Mouse (Mus musculus) gastrocnemius, adult 2 months (tissue): ENCODE data around the gene Shisa2. TPM values are rescaled to one million over a fixed set of nuclear protein-coding genes. Genes with fewer than 3 reads are reported as not detected.
"Not testable (repeated sequence)": the region's sequence is repeated elsewhere in the genome, so short reads cannot be mapped to it uniquely, and the experiment has no call there.

Experiments
- DNase-seq: peaks from one replicate; pipeline ENCODE4 v3.0.0; 2022
- H3K27ac ChIP-seq: fragments of 200-600 bp; 2 replicates; pipeline ENCODE4 v1.8.1; 2022; ENCODE audit warnings: mild to moderate bottlenecking
- H3K4me3 ChIP-seq: fragments of 200-600 bp; 2 replicates; pipeline ENCODE4 v1.8.1; 2022; ENCODE audit warnings: mild to moderate bottlenecking, moderate library complexity
- CTCF ChIP-seq: fragments of 200-600 bp; IDR thresholded peaks from 2 replicates; pipeline ENCODE4 v1.8.1; 2022; ENCODE audit warnings: antibody characterized with exemption, mild to moderate bottlenecking, moderate library complexity
- intact Hi-C: fragments of 180-260 bp; cut with DNase I; formaldehyde crosslinking; loops from one replicate; pipeline ENCODE4 v1.15.1; 2025
- total RNA-seq, 2 experiments: library from RNA; stranded (reverse); gene quantifications; 2 replicates each; pipeline ENCODE4 v1.2.3; 2021

The Shisa2 gene
- total RNA-seq, 2 experiments from 2014 or later = 70.6 to 96.6 TPM

GRCm38 (mm10) chr14:59612920-59613625, 12.0 kb upstream of the Shisa2 start:
- no peak overlapping the region for H3K27ac ChIP-seq
- peak; percentile 82 for TF ChIP-seq CTCF
- no peak overlapping the region for H3K4me3 ChIP-seq
- peak; percentile 77 for DNase-seq
- intact Hi-C loops = loop anchor here (2.0 kb wide), 1 partner anchor 330 kb away; no protein-coding TSS in a partner anchor

- DNase-seq, H3K4me3 ChIP-seq, intact Hi-C loops, H3K27ac ChIP-seq: not testable (repeated sequence)
These were observed 11.0 kb upstream of the Shisa2 start for GRCm38 (mm10) chr14:59614149-59614548.

GRCm38 (mm10) chr14:59616802-59617201, 8.3 kb upstream of the Shisa2 start:
- Histone ChIP-seq H3K27ac (no peak overlapping the region), H3K4me3 (no peak overlapping the region)
- DNase-seq = no peak
- no peak for TF ChIP-seq CTCF
- intact Hi-C loops = no loop called here

- peak overlapping the region; percentile 79 for H3K4me3 ChIP-seq
- intact Hi-C loops = loop anchor here (2.0 kb wide), 1 partner anchor 102 kb away; no protein-coding TSS in a partner anchor
These were observed 702 bp upstream of the Shisa2 start for GRCm38 (mm10) chr14:59624326-59624885.

GRCm38 (mm10) chr14:59625806-59626364, 777 bp downstream of the Shisa2 start:
- no peak for TF ChIP-seq CTCF
- Histone ChIP-seq H3K4me3 (peak overlapping the region; percentile 79), H3K27ac (peak overlapping the region; percentile 95)
- intact Hi-C loops = loop anchor here (2.0 kb wide), 3 partner anchors 31 to 101 kb away; no protein-coding TSS in a partner anchor
- peak; percentile 81 for DNase-seq

More at GRCm38 (mm10) chr14:59624326-59624885, 702 bp upstream of the Shisa2 start:
- no peak for TF ChIP-seq CTCF
- peak overlapping the region; percentile 95 for H3K27ac ChIP-seq
- peak; percentile 45 for DNase-seq

- DNase-seq = peak; percentile 58
- intact Hi-C loops = loop anchor here (2.0 kb wide), 2 partner anchors 30 to 50 kb away; no protein-coding TSS in a partner anchor
- TF ChIP-seq CTCF = no peak
- Histone ChIP-seq H3K27ac (peak overlapping the region; percentile 95), H3K4me3 (peak overlapping the region; percentile 79)
These were observed 1.6 kb downstream of the Shisa2 start for GRCm38 (mm10) chr14:59626711-59627110.

- H3K27ac ChIP-seq = peak overlapping the region; percentile 95
- TF ChIP-seq CTCF = no peak
- DNase-seq = no peak
- intact Hi-C loops = loop anchor here (2.0 kb wide), 2 partner anchors 30 to 50 kb away; no protein-coding TSS in a partner anchor
- peak overlapping the region; percentile 79 for H3K4me3 ChIP-seq
These were observed 2.1 kb downstream of the Shisa2 start for GRCm38 (mm10) chr14:59627142-59627680.

GRCm38 (mm10) chr14:59627823-59628222, 2.7 kb downstream of the Shisa2 start:
- intact Hi-C loops = loop anchor here (2.0 kb wide), 3 partner anchors 29 to 93 kb away; no protein-coding TSS in a partner anchor
- H3K27ac ChIP-seq = peak overlapping the region; percentile 95

GRCm38 (mm10) chr14:59629308-59629707, 4.2 kb downstream of the Shisa2 start:
- no peak for TF ChIP-seq CTCF
- intact Hi-C loops = loop anchor here (2.0 kb wide), 1 partner anchor 91 kb away; no protein-coding TSS in a partner anchor
- no peak for DNase-seq
- no peak overlapping the region for H3K4me3 ChIP-seq
- no peak overlapping the region for H3K27ac ChIP-seq

More at GRCm38 (mm10) chr14:59627823-59628222, 2.7 kb downstream of the Shisa2 start:
- H3K4me3 ChIP-seq = peak overlapping the region; percentile 79
- DNase-seq = peak; percentile 67
- no peak for TF ChIP-seq CTCF

GRCm38 (mm10) chr14:59630096-59630495, 5.0 kb downstream of the Shisa2 start:
- Histone ChIP-seq H3K4me3 (no peak overlapping the region), H3K27ac (no peak overlapping the region)
- no peak for TF ChIP-seq CTCF
- intact Hi-C loops = no loop called here
- DNase-seq = no peak

GRCm38 (mm10) chr14:59632067-59632466, 7.0 kb downstream of the Shisa2 start:
- TF ChIP-seq CTCF = no peak
- H3K4me3 ChIP-seq = no peak overlapping the region
- H3K27ac ChIP-seq = no peak overlapping the region
- intact Hi-C loops = no loop called here
- DNase-seq = peak; percentile 68

GRCm38 (mm10) chr14:59633295-59633898, 8.3 kb downstream of the Shisa2 start:
- intact Hi-C loops = no loop called here

More at GRCm38 (mm10) chr14:59633295-59633898, 8.3 kb downstream of the Shisa2 start:
- DNase-seq = no peak
- TF ChIP-seq CTCF = no peak
- H3K27ac ChIP-seq = no peak overlapping the region
- no peak overlapping the region for H3K4me3 ChIP-seq
